21 mouse cellular contexts compared by ENCODE assay signal in genomic region chr13:25570641-25571040, GRCm38 (mm10).
DNase-seq lines count a peak whose midpoint lies in the region; ATAC-seq lines count a peak whose summit lies in the region.
"Had no signal": no experiment of that assay in that cellular context is flagged by ENCODE, and none has a peak within 500 bp of the region (broad histone marks: within the 10 kb centered on the region; RNA-seq: fewer than 3 reads in every experiment).

No protein-coding gene starts in this region.

- WGBS in forebrain, embryonic 12.5 days, result 65% methylated on average over 5 of the region's 5 CpGs
- WGBS in forebrain, embryonic 15.5 days, result 54% methylated on average over 5 of the region's 5 CpGs
- 54% methylated on average over 5 of the region's 5 CpGs for WGBS in hindbrain, embryonic 12.5 days
- 77% methylated on average over 5 of the region's 5 CpGs for WGBS in hindbrain, embryonic 10.5 days
- 80% methylated on average over 5 of the region's 5 CpGs for WGBS in kidney, embryonic 15.5 days

- no peak for DNase-seq in hindbrain, embryonic 10.5 days (ENCODE audit: low spot score)
- DNase-seq in retina, postnatal 1 day, result peak; percentile 25
- no peak for DNase-seq in retina, embryonic 14.5 days (ENCODE audit: low spot score)
- DNase-seq in T-cell, adult 2 months (ENCODE audit: low spot score), result no peak
- DNase-seq: adrenal gland, postnatal 10 days; B cell, adult 2 months; cerebellum, adult 18-20 months; cerebellum, adult 9-11 months; cerebellum, postnatal 36 days; gastrocnemius, postnatal 36 days; heart, adult 11 months; heart, postnatal 36 days had no signal

- no peaks in the 10 kb centered on the region for H3K4me1 ChIP-seq in forebrain, embryonic 12.5 days
- 0 out of 2 replicates have a peak, but pooled peaks cover 2% of the 10 kb centered on the region for H3K4me1 ChIP-seq in forebrain, embryonic 15.5 days
- H3K4me1 ChIP-seq in hindbrain, embryonic 12.5 days, result no peaks in the 10 kb centered on the region
- H3K4me1 ChIP-seq in hindbrain, embryonic 10.5 days (replicated peaks), result no peaks in the 10 kb centered on the region
- H3K4me1 ChIP-seq in kidney, embryonic 15.5 days, result no peaks in the 10 kb centered on the region
- H3K4me1 ChIP-seq: embryonic facial prominence, embryonic 13.5 days; heart, embryonic 13.5 days; intestine, embryonic 15.5 days had no signal

- no peaks in the 10 kb centered on the region for H3K27me3 ChIP-seq in forebrain, embryonic 12.5 days
- H3K27me3 ChIP-seq in forebrain, embryonic 15.5 days, result no peaks in the 10 kb centered on the region
- H3K27me3 ChIP-seq in hindbrain, embryonic 12.5 days, result no peaks in the 10 kb centered on the region
- no peaks in the 10 kb centered on the region for H3K27me3 ChIP-seq in hindbrain, embryonic 10.5 days (ENCODE audit: insufficient read depth, poor library complexity, severe bottlenecking)
- no peaks in the 10 kb centered on the region for H3K27me3 ChIP-seq in kidney, embryonic 15.5 days
- H3K27me3 ChIP-seq: embryonic facial prominence, embryonic 13.5 days; heart, embryonic 13.5 days; intestine, embryonic 15.5 days had no signal

- H3K27ac ChIP-seq in forebrain, embryonic 12.5 days, result no peak overlapping the region
- no peak overlapping the region for H3K27ac ChIP-seq in forebrain, embryonic 15.5 days (replicated peaks)
- no peak overlapping the region for H3K27ac ChIP-seq in hindbrain, embryonic 12.5 days
- no peak overlapping the region for H3K27ac ChIP-seq in hindbrain, embryonic 10.5 days
- no peak overlapping the region for H3K27ac ChIP-seq in kidney, embryonic 15.5 days
- H3K27ac ChIP-seq: embryonic facial prominence, embryonic 13.5 days; heart, embryonic 13.5 days; intestine, embryonic 15.5 days had no signal

- no peak overlapping the region for H3K9ac ChIP-seq in forebrain, embryonic 12.5 days
- no peak overlapping the region for H3K9ac ChIP-seq in forebrain, embryonic 15.5 days (replicated peaks)
- no peak overlapping the region for H3K9ac ChIP-seq in hindbrain, embryonic 12.5 days
- H3K9ac ChIP-seq in kidney, embryonic 15.5 days, result no peak overlapping the region
- H3K9ac ChIP-seq: embryonic facial prominence, embryonic 13.5 days; heart, embryonic 13.5 days; intestine, embryonic 15.5 days had no signal

- H3K9me3 ChIP-seq in forebrain, embryonic 12.5 days, result no peaks in the 10 kb centered on the region
- H3K9me3 ChIP-seq in forebrain, embryonic 15.5 days, result no peaks in the 10 kb centered on the region
- H3K9me3 ChIP-seq in hindbrain, embryonic 12.5 days (replicated peaks), result no peaks in the 10 kb centered on the region
- no peaks in the 10 kb centered on the region for H3K9me3 ChIP-seq in hindbrain, embryonic 10.5 days
- H3K9me3 ChIP-seq in kidney, embryonic 15.5 days (replicated peaks), result no peaks in the 10 kb centered on the region
- H3K9me3 ChIP-seq: embryonic facial prominence, embryonic 13.5 days; G1E; heart, embryonic 13.5 days; intestine, embryonic 15.5 days had no signal

- peak; percentile 61; the same call in 1 of the 2 replicates for ATAC-seq in forebrain, embryonic 12.5 days (ENCODE audit: low FRiP score)
- no peak for ATAC-seq in forebrain, embryonic 15.5 days (replicated peaks)
- ATAC-seq in hindbrain, embryonic 12.5 days (ENCODE audit: low FRiP score), result peak; percentile 67
- ATAC-seq in kidney, embryonic 15.5 days (replicated peaks; ENCODE audit: low FRiP score), result no peak
- ATAC-seq: CD4-positive, CD25-positive, alpha-beta regulatory T cell, adult 4 months; intestine, embryonic 15.5 days had no signal

- no peak overlapping the region for H3K4me2 ChIP-seq in forebrain, embryonic 12.5 days
- H3K4me2 ChIP-seq in forebrain, embryonic 15.5 days (replicated peaks), result no peak overlapping the region
- no peak overlapping the region for H3K4me2 ChIP-seq in hindbrain, embryonic 12.5 days (replicated peaks)
- no peak overlapping the region for H3K4me2 ChIP-seq in kidney, embryonic 15.5 days
- H3K4me2 ChIP-seq: embryonic facial prominence, embryonic 13.5 days; heart, embryonic 13.5 days; intestine, embryonic 15.5 days had no signal

- no peak overlapping the region for H3K4me3 ChIP-seq in forebrain, embryonic 12.5 days (replicated peaks)
- no peak overlapping the region for H3K4me3 ChIP-seq in forebrain, embryonic 15.5 days
- no peak overlapping the region for H3K4me3 ChIP-seq in hindbrain, embryonic 12.5 days
- no peak overlapping the region for H3K4me3 ChIP-seq in hindbrain, embryonic 10.5 days
- no peak overlapping the region for H3K4me3 ChIP-seq in kidney, embryonic 15.5 days (replicated peaks)
- H3K4me3 ChIP-seq: embryonic facial prominence, embryonic 13.5 days; heart, embryonic 13.5 days; intestine, embryonic 15.5 days had no signal

- H3K36me3 ChIP-seq in forebrain, embryonic 12.5 days (replicated peaks), result no peaks in the 10 kb centered on the region
- no peaks in the 10 kb centered on the region for H3K36me3 ChIP-seq in forebrain, embryonic 15.5 days
- no peaks in the 10 kb centered on the region for H3K36me3 ChIP-seq in hindbrain, embryonic 12.5 days
- H3K36me3 ChIP-seq in hindbrain, embryonic 10.5 days, result no peaks in the 10 kb centered on the region
- H3K36me3 ChIP-seq in kidney, embryonic 15.5 days, result no peaks in the 10 kb centered on the region
- H3K36me3 ChIP-seq: embryonic facial prominence, embryonic 13.5 days; G1E; heart, embryonic 13.5 days; intestine, embryonic 15.5 days had no signal

Comparison
In these comparisons a context has a peak if more than half of its experiments do, and no peak if none do; other contexts are left out.
1. ATAC-seq: peak in forebrain, embryonic 12.5 days (single experiment) and hindbrain, embryonic 12.5 days (single experiment); none in forebrain, embryonic 15.5 days (single experiment) and kidney, embryonic 15.5 days (single experiment).